Mouse (Mus musculus): Measurements from ENCODE around the gene Gm19684. TPM values are rescaled to one million over a fixed set of nuclear protein-coding genes. Genes with fewer than 3 reads are reported as not detected.
A peak's percentile ranks its signal among the peaks of the same experiment; 100 is the strongest.
"Not testable (repeated sequence)": the region's sequence is repeated elsewhere in the genome, so short reads cannot be mapped to it uniquely, and the experiment has no call there.

Gm19684 gene
- under 1 TPM; 0.27 to 0.28 TPM for total RNA-seq (2021)
- long read RNA-seq, experiment 1, result 0 reads
- long read RNA-seq, experiment 2, result 0 reads

- DNase-seq, result peak; percentile 79 to 93
These were observed at the start of gene Gm19684 for GRCm38 (mm10) chr17:36121352-36122020. Gene Gm19684, plus strand, starts transcription at chr17:36121678.

GRCm38 (mm10) chr17:36081901-36082300, 39.6 kb upstream of the Gm19684 start:
- DNase-seq, result not testable (repeated sequence)

- not testable (repeated sequence) for DNase-seq
These were observed 38.8 kb upstream of the Gm19684 start for GRCm38 (mm10) chr17:36082519-36083232.

GRCm38 (mm10) chr17:36083266-36083869, 38.1 kb upstream of the Gm19684 start:
- DNase-seq, result peak; percentile 35 to 36

GRCm38 (mm10) chr17:36083870-36084451, 37.5 kb upstream of the Gm19684 start:
- DNase-seq, result no peak

- not testable (repeated sequence) for DNase-seq
These were observed 35.5 kb upstream of the Gm19684 start for GRCm38 (mm10) chr17:36085976-36086375.

GRCm38 (mm10) chr17:36091933-36092332, 29.5 kb upstream of the Gm19684 start:
- DNase-seq, result not testable (repeated sequence)

- DNase-seq, result not testable (repeated sequence)
These were observed 29.0 kb upstream of the Gm19684 start for GRCm38 (mm10) chr17:36092520-36092919.

- DNase-seq, result no peak
These were observed 27.5 kb upstream of the Gm19684 start for GRCm38 (mm10) chr17:36093936-36094335.

GRCm38 (mm10) chr17:36099603-36100002, 21.9 kb upstream of the Gm19684 start:
- DNase-seq, result not testable (repeated sequence)

- DNase-seq, result not testable (repeated sequence)
These were observed 19.4 kb upstream of the Gm19684 start for GRCm38 (mm10) chr17:36102091-36102490.

GRCm38 (mm10) chr17:36110129-36110528, 11.3 kb upstream of the Gm19684 start:
- not testable (repeated sequence) for DNase-seq

- DNase-seq, result peak; percentile 26 to 40
These were observed 10.6 kb upstream of the Gm19684 start for GRCm38 (mm10) chr17:36110641-36111509.

GRCm38 (mm10) chr17:36111510-36111868, 10.0 kb upstream of the Gm19684 start:
- DNase-seq, result peak; percentile 48 to 64

GRCm38 (mm10) chr17:36113979-36114593, 7.4 kb upstream of the Gm19684 start:
- DNase-seq, result peak in 1 of 2 experiments; percentile 53

GRCm38 (mm10) chr17:36116545-36116944, 4.9 kb upstream of the Gm19684 start:
- not testable (repeated sequence) for DNase-seq

GRCm38 (mm10) chr17:36120839-36121238, 639 bp upstream of the Gm19684 start:
- DNase-seq, result not testable (repeated sequence)

- not testable (repeated sequence) for DNase-seq
These were observed 2.6 kb downstream of the Gm19684 start for GRCm38 (mm10) chr17:36124111-36124510.

- DNase-seq, result not testable (repeated sequence)
These were observed 7.0 kb downstream of the Gm19684 start for GRCm38 (mm10) chr17:36128525-36128924.

- peak in 1 of 2 experiments; percentile 61 for DNase-seq
These were observed 7.7 kb downstream of the Gm19684 start, which contains the start of gene Gm7030 for GRCm38 (mm10) chr17:36128968-36129817. Gene Gm7030, minus strand, starts transcription at chr17:36129425.
